Mouse (Mus musculus) cerebellum, adult 9-11 months (tissue): ENCODE results near the gene Lhx9.
A peak's percentile ranks its signal among the peaks of the same experiment; 100 is the strongest.

Source experiments
- DNase-seq: peaks from one replicate; pipeline ENCODE4 v3.0.0; 2022

Gene Lhx9

GRCm38 (mm10) chr1:138848511-138849109 lies at the start of gene Lhx9:
Gene Lhx9 (minus strand): TSS chr1:138848577.
- peak; percentile 10 for DNase-seq

GRCm38 (mm10) chr1:138896088-138896487 lies 47.7 kb upstream of the Lhx9 start:
- no peak for DNase-seq

- DNase-seq: no peak
These were observed 29.3 kb upstream of the Lhx9 start for GRCm38 (mm10) chr1:138877470-138878254.

GRCm38 (mm10) chr1:138876371-138877045 lies 28.1 kb upstream of the Lhx9 start:
- DNase-seq: no peak

- DNase-seq: peak; percentile 80
These were observed 7.9 kb upstream of the Lhx9 start, which contains the start of gene 2310009B15Rik for GRCm38 (mm10) chr1:138856101-138856950. Gene 2310009B15Rik (minus strand): TSS chr1:138856852.

- no peak for DNase-seq
These were observed 2.4 kb upstream of the Lhx9 start for GRCm38 (mm10) chr1:138850823-138851222.

- DNase-seq: no peak
These were observed 1.8 kb upstream of the Lhx9 start for GRCm38 (mm10) chr1:138850161-138850539.

- no peak for DNase-seq
These were observed 1.3 kb upstream of the Lhx9 start for GRCm38 (mm10) chr1:138849531-138850160.

- DNase-seq: no peak
These were observed 351 bp downstream of the Lhx9 start for GRCm38 (mm10) chr1:138848026-138848425.

- DNase-seq: no peak
These were observed 1.2 kb downstream of the Lhx9 start for GRCm38 (mm10) chr1:138847146-138847545.

GRCm38 (mm10) chr1:138846581-138846980 lies 1.8 kb downstream of the Lhx9 start:
- DNase-seq: no peak

GRCm38 (mm10) chr1:138846131-138846530 lies 2.2 kb downstream of the Lhx9 start:
- no peak for DNase-seq

GRCm38 (mm10) chr1:138845481-138845880 lies 2.9 kb downstream of the Lhx9 start:
- no peak for DNase-seq

GRCm38 (mm10) chr1:138844166-138844565 lies 4.2 kb downstream of the Lhx9 start:
- no peak for DNase-seq

- DNase-seq: no peak
These were observed 4.9 kb downstream of the Lhx9 start for GRCm38 (mm10) chr1:138843361-138844091.

- DNase-seq: no peak
These were observed 5.6 kb downstream of the Lhx9 start for GRCm38 (mm10) chr1:138842756-138843155.

- no peak for DNase-seq
These were observed 6.1 kb downstream of the Lhx9 start for GRCm38 (mm10) chr1:138842315-138842714.

GRCm38 (mm10) chr1:138841306-138842095 lies 6.9 kb downstream of the Lhx9 start:
- DNase-seq: peak; percentile 21

- no peak for DNase-seq
These were observed 7.7 kb downstream of the Lhx9 start for GRCm38 (mm10) chr1:138840440-138841305.
